Mouse (Mus musculus): ENCODE measurements at regions not wholly inside any gene's neighbourhood (a gene's known extent, or its start where the extent isn't known, plus 50 kb on each side); places are given as distances from the start of the nearest gene placed in this dataset.
A peak's percentile ranks its signal among the peaks of the same experiment; 100 is the strongest.

GRCm38 (mm10) chr10:109607121-109607520, 596.3 kb upstream of the Syt1 start:
- DNase-seq (ENCODE audit: low read depth, low spot score): no peak

DNA sequence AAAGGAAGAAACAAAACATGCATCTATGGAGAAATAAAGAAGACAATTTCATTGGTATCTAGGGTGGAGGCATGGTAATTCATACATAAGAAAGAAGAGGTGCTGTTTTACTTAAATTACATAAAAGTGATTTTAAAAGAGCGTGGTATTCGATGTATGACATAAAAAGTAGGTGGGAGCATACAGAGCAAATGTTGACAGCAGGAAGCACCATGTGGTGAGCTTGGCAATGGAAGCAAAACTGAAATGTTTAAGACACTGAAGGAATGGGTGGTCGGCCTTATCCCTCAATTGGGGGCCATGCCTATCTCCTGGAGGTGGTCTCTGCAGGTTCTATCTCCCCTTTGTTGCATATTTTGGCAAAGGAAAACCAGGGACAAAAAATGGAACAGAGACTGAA, 592.5 kb upstream of the Syt1 start:
- DNase-seq (ENCODE audit: low read depth, low spot score): no peak

- peak; percentile 50 for DNase-seq (ENCODE audit: low read depth, low spot score)
These were observed 587.8 kb upstream of the Syt1 start for GRCm38 (mm10) chr10:109598604-109599003.

GRCm38 (mm10) chr10:109573200-109573599, 562.4 kb upstream of the Syt1 start:
- DNase-seq (ENCODE audit: low read depth, low spot score): no peak

DNA sequence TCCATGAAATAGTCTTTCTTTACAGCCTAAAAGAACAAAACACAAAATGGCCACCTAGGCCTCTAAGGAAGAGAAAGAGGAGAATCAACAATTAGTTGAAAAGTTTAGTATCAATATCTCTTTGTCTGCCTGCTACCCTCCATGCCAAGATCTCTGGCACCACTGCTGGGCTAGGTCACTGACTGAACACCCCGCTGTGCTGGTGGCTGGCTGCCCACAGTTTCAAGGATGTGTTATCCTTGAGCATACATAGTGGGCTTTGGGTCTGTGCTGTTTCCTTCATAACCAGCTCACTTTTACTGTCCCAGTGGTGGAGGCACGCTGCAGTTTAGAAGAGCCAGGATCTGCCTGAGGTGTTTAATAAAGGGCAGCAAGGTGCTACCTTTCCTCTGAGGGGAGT, 559.0 kb upstream of the Syt1 start:
- DNase-seq (ENCODE audit: low read depth, low spot score): no peak

DNA sequence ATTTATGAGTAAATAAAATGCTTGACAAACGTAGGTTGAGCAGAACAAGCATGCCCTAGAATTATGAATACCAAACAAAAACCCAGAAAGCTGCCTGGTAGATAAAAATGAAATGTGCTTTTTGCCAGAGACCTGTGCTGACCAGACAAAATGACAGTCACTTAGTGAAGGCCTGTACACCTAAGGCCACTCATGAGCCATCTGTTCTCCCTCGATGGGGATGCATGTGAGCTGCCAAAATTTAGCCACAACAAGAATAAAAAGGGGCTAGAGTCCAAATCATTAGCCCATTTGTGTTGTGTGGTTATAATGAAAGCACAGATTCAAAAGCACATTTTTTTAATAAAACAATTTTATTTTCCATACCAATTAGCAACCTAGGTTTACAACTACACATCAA, 555.9 kb upstream of the Syt1 start:
- no peak for DNase-seq (ENCODE audit: low read depth, low spot score)

GRCm38 (mm10) chr10:109561638-109562037, 550.9 kb upstream of the Syt1 start:
- no peak for DNase-seq (ENCODE audit: low read depth, low spot score)

- no peak for DNase-seq (ENCODE audit: low read depth, low spot score)
These were observed 550.3 kb upstream of the Syt1 start for GRCm38 (mm10) chr10:109561094-109561493.

- no peak for DNase-seq (ENCODE audit: low read depth, low spot score)
These were observed 532.5 kb upstream of the Syt1 start for GRCm38 (mm10) chr10:109543301-109543700.

- DNase-seq (ENCODE audit: low read depth, low spot score): no peak
These were observed 529.4 kb upstream of the Syt1 start for GRCm38 (mm10) chr10:109540229-109540628.

GRCm38 (mm10) chr10:109528096-109528495, 517.3 kb upstream of the Syt1 start:
- DNase-seq (ENCODE audit: low read depth, low spot score): no peak

DNA sequence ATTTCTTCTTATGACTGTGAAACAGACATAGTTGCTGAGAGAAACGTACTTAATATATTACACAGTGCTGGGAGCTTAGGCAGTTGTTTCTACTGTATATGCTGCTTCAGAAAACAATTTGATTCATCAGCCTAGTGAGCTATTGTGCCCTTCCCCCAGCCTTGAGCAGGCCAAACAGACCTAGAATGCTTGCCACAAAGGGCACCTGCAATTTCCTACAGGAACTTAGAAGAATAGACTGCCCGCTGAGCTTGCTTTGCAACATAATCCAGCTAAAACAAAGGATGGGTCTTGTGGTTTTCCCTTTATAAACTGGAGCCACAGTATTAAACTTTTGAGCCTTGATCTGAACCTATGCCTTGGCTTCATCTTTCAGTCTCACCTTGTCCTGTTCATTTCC, 510.9 kb upstream of the Syt1 start:
- DNase-seq (ENCODE audit: low read depth, low spot score): no peak

DNA sequence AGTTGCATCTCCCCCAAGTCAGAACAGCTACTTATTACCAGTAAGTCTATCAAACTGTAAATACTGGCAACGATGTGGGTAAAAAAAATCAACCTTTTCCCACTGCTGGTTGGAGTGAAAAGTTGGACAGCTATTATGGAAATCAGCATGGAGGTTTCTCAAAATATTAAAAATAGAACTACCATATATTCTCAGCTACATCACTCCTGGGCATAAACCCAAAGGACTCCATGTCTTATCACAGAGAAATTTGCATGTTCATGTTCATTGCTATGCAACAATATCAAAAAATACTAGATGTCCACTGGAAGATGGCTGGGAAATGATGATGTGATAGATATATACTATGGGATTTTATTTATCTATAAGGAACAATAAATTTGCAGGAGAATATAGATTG, 506.9 kb upstream of the Syt1 start:
- DNase-seq (ENCODE audit: low read depth, low spot score): no peak

GRCm38 (mm10) chr10:109515225-109515624, 504.4 kb upstream of the Syt1 start:
- DNase-seq (ENCODE audit: low read depth, low spot score): no peak

DNA sequence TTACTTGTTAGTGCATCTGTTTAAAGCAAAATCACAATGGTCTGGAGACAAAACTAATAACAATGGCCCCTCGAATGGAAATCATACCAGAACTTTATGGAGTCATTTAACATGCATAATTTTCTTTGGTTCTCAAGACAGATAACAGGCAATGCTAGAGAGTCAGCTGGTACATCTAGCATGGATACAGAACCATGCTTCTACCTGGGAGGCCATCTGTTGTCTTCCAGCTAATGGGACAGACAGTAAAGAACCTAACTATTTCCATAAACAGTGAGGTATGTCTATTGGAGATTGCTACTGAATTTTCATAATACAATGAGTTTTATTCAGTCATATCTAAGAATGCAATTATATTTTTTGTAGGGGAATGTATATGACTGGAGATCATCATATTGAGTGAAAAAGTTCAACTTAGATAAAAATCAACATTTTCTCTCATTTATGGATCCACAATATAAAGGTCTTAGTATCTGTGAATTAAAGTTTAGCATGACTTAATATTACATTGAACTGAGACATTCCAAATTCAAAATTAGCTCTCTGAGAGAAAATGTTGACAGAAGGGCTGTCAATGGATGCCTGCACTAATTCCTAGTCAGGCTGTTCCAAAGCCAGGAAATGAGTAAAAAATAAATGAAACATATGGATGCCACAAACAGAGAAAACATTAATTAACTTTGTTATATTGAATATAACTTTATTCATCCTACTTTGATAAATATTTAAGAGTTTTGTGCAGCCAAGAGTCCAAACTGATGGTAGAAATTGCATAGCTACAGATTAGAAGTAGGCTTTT, 500.3 kb upstream of the Syt1 start:
- DNase-seq (ENCODE audit: low read depth, low spot score): no peak

- no peak for DNase-seq (ENCODE audit: low read depth, low spot score)
These were observed 497.8 kb upstream of the Syt1 start for GRCm38 (mm10) chr10:109508553-109508952.

GRCm38 (mm10) chr10:109507228-109507627, 496.4 kb upstream of the Syt1 start:
- DNase-seq (ENCODE audit: low read depth, low spot score): no peak

GRCm38 (mm10) chr10:109504683-109505082, 493.9 kb upstream of the Syt1 start:
- no peak for DNase-seq (ENCODE audit: low read depth, low spot score)

DNA sequence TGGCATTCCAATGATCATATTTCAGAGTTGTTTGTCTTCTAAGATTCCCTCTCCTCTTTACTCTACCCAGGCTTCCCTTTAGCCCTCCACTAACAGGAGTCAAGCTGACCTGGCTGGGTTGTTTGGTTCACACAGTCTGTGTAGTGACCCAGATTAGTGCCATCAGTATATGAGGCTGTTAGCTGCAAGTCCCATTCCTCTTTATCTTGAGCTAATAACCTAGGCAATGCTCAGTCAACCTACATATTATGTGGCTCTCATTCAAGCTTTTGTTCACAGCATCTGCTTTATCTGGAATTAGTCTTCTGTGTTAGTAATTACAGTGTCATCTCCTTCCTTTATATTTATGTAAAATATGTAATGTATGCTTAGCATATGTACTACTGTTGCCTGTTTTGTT, 490.1 kb upstream of the Syt1 start:
- DNase-seq (ENCODE audit: low read depth, low spot score): no peak

- no peak for DNase-seq (ENCODE audit: low read depth, low spot score)
These were observed 487.5 kb upstream of the Syt1 start for GRCm38 (mm10) chr10:109498301-109498700.

DNA sequence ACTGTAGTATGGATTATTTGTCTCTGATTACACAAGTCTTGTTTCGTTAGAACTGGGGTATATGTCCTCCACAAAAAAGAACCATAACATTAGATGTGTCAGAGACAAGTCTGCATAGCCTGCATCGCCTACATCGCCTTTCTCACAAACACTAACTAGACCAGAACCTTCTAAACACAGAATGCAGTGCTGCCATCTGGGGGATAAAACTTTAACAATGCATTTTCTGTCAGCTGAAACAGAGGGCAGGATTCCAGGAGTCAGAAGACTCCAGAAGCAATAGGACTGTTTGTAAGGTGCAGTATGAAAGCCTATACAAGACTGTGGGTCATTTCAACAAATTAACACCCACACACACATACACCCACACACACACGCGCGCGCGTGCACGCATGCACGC, 485.4 kb upstream of the Syt1 start:
- DNase-seq (ENCODE audit: low read depth, low spot score): peak; percentile 71

DNA sequence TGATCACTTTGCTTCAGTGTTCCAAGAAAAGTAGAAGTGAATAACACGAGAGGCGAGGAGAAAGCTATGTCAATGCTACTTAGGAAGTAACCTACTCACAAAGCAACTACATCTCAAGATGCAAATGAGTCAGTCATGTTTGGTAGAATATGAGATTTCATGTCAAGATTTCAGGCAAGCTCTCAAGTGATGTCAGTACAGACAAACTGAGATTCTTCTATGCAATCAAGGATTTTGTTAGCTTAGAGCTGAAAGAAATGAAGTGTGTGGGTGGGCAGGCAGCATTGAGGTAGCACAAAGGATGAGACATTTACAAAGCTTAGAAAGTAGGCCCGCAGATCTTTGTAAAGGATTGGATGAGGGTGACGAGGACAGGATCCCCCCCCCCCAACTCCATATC, 480.0 kb upstream of the Syt1 start:
- no peak for DNase-seq (ENCODE audit: low read depth, low spot score)

- DNase-seq (ENCODE audit: low read depth, low spot score): no peak
These were observed 477.2 kb upstream of the Syt1 start for GRCm38 (mm10) chr10:109488000-109488399.
